Mouse (Mus musculus): Measurements from ENCODE around the gene Ip6k2. TPM values are rescaled to one million over a fixed set of nuclear protein-coding genes. Genes with fewer than 3 reads are reported as not detected.

Ip6k2 gene
- polyA plus RNA-seq, 1 experiment from 2014 or later, result 89.0 TPM

- Histone ChIP-seq H3K27me3 (ENCODE audit: low read depth, poor library complexity, severe bottlenecking) (peaks cover 6% of the 10 kb centered on the region; the same call in 1 of the 2 replicates), H3K4me3 (peak overlapping the region; percentile 68), H3K36me3 (peaks cover 72% of the 10 kb centered on the region), H3K4me1 (peaks cover 17% of the 10 kb centered on the region), H3K27ac (replicated peaks) (peak overlapping the region; percentile 84; the same call in 1 of the 2 replicates), H3K9me3 (replicated peaks) (no peaks in the 10 kb centered on the region)
- 74% methylated on average over 5 of the region's 5 CpGs for WGBS
- DNase-seq (ENCODE audit: low spot score), result no peak
Measured at GRCm38 (mm10) chr9:108807674-108808073, 24.1 kb downstream of the Ip6k2 start.

GRCm38 (mm10) chr9:108808163-108808665 is 24.6 kb downstream of the Ip6k2 start, which contains the start of gene Nckipsd:
Gene Nckipsd (plus strand): TSS chr9:108808368.
- Histone ChIP-seq H3K36me3 (peaks cover 72% of the 10 kb centered on the region), H3K27ac (replicated peaks) (peak within 1 kb of the TSS; percentile 84), H3K4me3 (peak within 1 kb of the TSS; percentile 68), H3K27me3 (ENCODE audit: low read depth, poor library complexity, severe bottlenecking) (peaks cover 6% of the 10 kb centered on the region; the same call in 1 of the 2 replicates), H3K9me3 (replicated peaks) (no peaks in the 10 kb centered on the region), H3K4me1 (peaks cover 17% of the 10 kb centered on the region)
- WGBS, result under 1% methylated on average over 62 of the region's 62 CpGs
- DNase-seq (ENCODE audit: low spot score), result peak; percentile 94

GRCm38 (mm10) chr9:108809188-108809587 is 25.6 kb downstream of the Ip6k2 start:
- Histone ChIP-seq H3K27me3 (ENCODE audit: low read depth, poor library complexity, severe bottlenecking) (peaks cover 6% of the 10 kb centered on the region; the same call in 1 of the 2 replicates), H3K9me3 (replicated peaks) (no peaks in the 10 kb centered on the region), H3K27ac (replicated peaks) (no peak overlapping the region), H3K4me3 (peak overlapping the region; percentile 68), H3K36me3 (peaks cover 71% of the 10 kb centered on the region), H3K4me1 (peaks cover 17% of the 10 kb centered on the region)
- no peak for DNase-seq (ENCODE audit: low spot score)
- WGBS, result 69% methylated on average over 5 of the region's 5 CpGs

GRCm38 (mm10) chr9:108809723-108810122 is 26.1 kb downstream of the Ip6k2 start:
- H3K27me3 ChIP-seq (ENCODE audit: low read depth, poor library complexity, severe bottlenecking), result peaks cover 6% of the 10 kb centered on the region; the same call in 1 of the 2 replicates
- peaks cover 17% of the 10 kb centered on the region for H3K4me1 ChIP-seq
- DNase-seq (ENCODE audit: low spot score), result no peak
- H3K4me3 ChIP-seq, result no peak overlapping the region
- no peaks in the 10 kb centered on the region for H3K9me3 ChIP-seq (replicated peaks)
- no peak overlapping the region for H3K27ac ChIP-seq (replicated peaks)
- peaks cover 71% of the 10 kb centered on the region for H3K36me3 ChIP-seq
- WGBS, result 90% methylated on average over 6 of the region's 6 CpGs

GRCm38 (mm10) chr9:108810516-108810915 is 26.9 kb downstream of the Ip6k2 start:
- Histone ChIP-seq H3K4me3 (no peak overlapping the region), H3K36me3 (peaks cover 71% of the 10 kb centered on the region), H3K4me1 (peaks cover 17% of the 10 kb centered on the region), H3K27ac (replicated peaks) (no peak overlapping the region), H3K9me3 (replicated peaks) (no peaks in the 10 kb centered on the region), H3K27me3 (ENCODE audit: low read depth, poor library complexity, severe bottlenecking) (peaks cover 6% of the 10 kb centered on the region; the same call in 1 of the 2 replicates)
- WGBS, result 85% methylated on average over 5 of the region's 5 CpGs
- DNase-seq (ENCODE audit: low spot score), result no peak

- 93% methylated on average over 7 of the region's 7 CpGs for WGBS
- Histone ChIP-seq H3K4me3 (no peak overlapping the region), H3K27ac (replicated peaks) (no peak overlapping the region), H3K27me3 (ENCODE audit: low read depth, poor library complexity, severe bottlenecking) (no peaks in the 10 kb centered on the region), H3K4me1 (no peaks in the 10 kb centered on the region), H3K36me3 (peaks cover 75% of the 10 kb centered on the region), H3K9me3 (replicated peaks) (no peaks in the 10 kb centered on the region)
- DNase-seq (ENCODE audit: low spot score), result no peak
Measured at GRCm38 (mm10) chr9:108815557-108815956, 32.0 kb downstream of the Ip6k2 start.

- H3K27me3 ChIP-seq (ENCODE audit: low read depth, poor library complexity, severe bottlenecking), result peaks cover 19% of the 10 kb centered on the region
- DNase-seq (ENCODE audit: low spot score), result peak; percentile 59
- H3K36me3 ChIP-seq, result peaks cover 38% of the 10 kb centered on the region
- H3K27ac ChIP-seq (replicated peaks), result no peak overlapping the region
- H3K4me1 ChIP-seq, result peaks cover 8% of the 10 kb centered on the region
- 61% methylated on average over 3 of the region's 3 CpGs for WGBS
- H3K4me3 ChIP-seq, result no peak overlapping the region
- H3K9me3 ChIP-seq (replicated peaks), result no peaks in the 10 kb centered on the region
Measured at GRCm38 (mm10) chr9:108819495-108819894, 35.9 kb downstream of the Ip6k2 start.

- Histone ChIP-seq H3K4me1 (peaks cover 13% of the 10 kb centered on the region), H3K4me3 (no peak overlapping the region), H3K36me3 (peaks cover 33% of the 10 kb centered on the region), H3K9me3 (replicated peaks) (no peaks in the 10 kb centered on the region), H3K27ac (replicated peaks) (no peak overlapping the region), H3K27me3 (ENCODE audit: low read depth, poor library complexity, severe bottlenecking) (peaks cover 25% of the 10 kb centered on the region)
- DNase-seq (ENCODE audit: low spot score), result no peak
- 71% methylated on average over 5 of the region's 5 CpGs for WGBS
Measured at GRCm38 (mm10) chr9:108820077-108820476, 36.5 kb downstream of the Ip6k2 start.

GRCm38 (mm10) chr9:108824144-108824685 is 40.6 kb downstream of the Ip6k2 start:
- WGBS, result 6% methylated on average over 25 of the region's 25 CpGs
- peaks cover 66% of the 10 kb centered on the region for H3K27me3 ChIP-seq (ENCODE audit: low read depth, poor library complexity, severe bottlenecking)
- peaks cover 18% of the 10 kb centered on the region; the same call in 1 of the 2 replicates for H3K36me3 ChIP-seq
- peak overlapping the region; percentile 64 for H3K27ac ChIP-seq (replicated peaks)
- H3K4me3 ChIP-seq, result peak overlapping the region; percentile 68
- H3K4me1 ChIP-seq, result peaks cover 43% of the 10 kb centered on the region
- peak; percentile 29 for DNase-seq (ENCODE audit: low spot score)
- H3K9me3 ChIP-seq (replicated peaks), result no peaks in the 10 kb centered on the region

GRCm38 (mm10) chr9:108824755-108825413 is 41.3 kb downstream of the Ip6k2 start:
- H3K36me3 ChIP-seq, result peaks cover 24% of the 10 kb centered on the region; the same call in 1 of the 2 replicates
- DNase-seq (ENCODE audit: low spot score), result peak; percentile 77
- H3K9me3 ChIP-seq (replicated peaks), result no peaks in the 10 kb centered on the region
- peaks cover 43% of the 10 kb centered on the region for H3K4me1 ChIP-seq
- H3K27me3 ChIP-seq (ENCODE audit: low read depth, poor library complexity, severe bottlenecking), result peaks cover 73% of the 10 kb centered on the region
- under 1% methylated on average over 31 of the region's 31 CpGs for WGBS
- peak overlapping the region; percentile 68 for H3K4me3 ChIP-seq
- H3K27ac ChIP-seq (replicated peaks), result peak overlapping the region; percentile 82

- Histone ChIP-seq H3K9me3 (replicated peaks) (no peaks in the 10 kb centered on the region), H3K4me3 (peak within 1 kb of the TSS; percentile 68), H3K27me3 (ENCODE audit: low read depth, poor library complexity, severe bottlenecking) (peaks cover 84% of the 10 kb centered on the region), H3K27ac (replicated peaks) (peak within 1 kb of the TSS; percentile 82), H3K4me1 (peaks cover 46% of the 10 kb centered on the region), H3K36me3 (peaks cover 29% of the 10 kb centered on the region; the same call in 1 of the 2 replicates)
- 2% methylated on average over 69 of the region's 70 CpGs for WGBS
- DNase-seq (ENCODE audit: low spot score), result peak; percentile 89
Measured at GRCm38 (mm10) chr9:108825820-108826699, 42.5 kb downstream of the Ip6k2 start, which contains the start of gene Celsr3. Gene Celsr3 (plus strand): TSS chr9:108826320.

- H3K27me3 ChIP-seq (ENCODE audit: low read depth, poor library complexity, severe bottlenecking), result peaks cover 92% of the 10 kb centered on the region
- peaks cover 29% of the 10 kb centered on the region; the same call in 1 of the 2 replicates for H3K36me3 ChIP-seq
- H3K9me3 ChIP-seq (replicated peaks), result no peaks in the 10 kb centered on the region
- H3K4me1 ChIP-seq, result peaks cover 53% of the 10 kb centered on the region
- DNase-seq (ENCODE audit: low spot score), result peak; percentile 84
- peak overlapping the region; percentile 68 for H3K4me3 ChIP-seq
- 2% methylated on average over 39 of the region's 39 CpGs for WGBS
- peak overlapping the region; percentile 82 for H3K27ac ChIP-seq (replicated peaks)
Measured at GRCm38 (mm10) chr9:108826700-108827340, 43.2 kb downstream of the Ip6k2 start.
